In the genomic region with DNA sequence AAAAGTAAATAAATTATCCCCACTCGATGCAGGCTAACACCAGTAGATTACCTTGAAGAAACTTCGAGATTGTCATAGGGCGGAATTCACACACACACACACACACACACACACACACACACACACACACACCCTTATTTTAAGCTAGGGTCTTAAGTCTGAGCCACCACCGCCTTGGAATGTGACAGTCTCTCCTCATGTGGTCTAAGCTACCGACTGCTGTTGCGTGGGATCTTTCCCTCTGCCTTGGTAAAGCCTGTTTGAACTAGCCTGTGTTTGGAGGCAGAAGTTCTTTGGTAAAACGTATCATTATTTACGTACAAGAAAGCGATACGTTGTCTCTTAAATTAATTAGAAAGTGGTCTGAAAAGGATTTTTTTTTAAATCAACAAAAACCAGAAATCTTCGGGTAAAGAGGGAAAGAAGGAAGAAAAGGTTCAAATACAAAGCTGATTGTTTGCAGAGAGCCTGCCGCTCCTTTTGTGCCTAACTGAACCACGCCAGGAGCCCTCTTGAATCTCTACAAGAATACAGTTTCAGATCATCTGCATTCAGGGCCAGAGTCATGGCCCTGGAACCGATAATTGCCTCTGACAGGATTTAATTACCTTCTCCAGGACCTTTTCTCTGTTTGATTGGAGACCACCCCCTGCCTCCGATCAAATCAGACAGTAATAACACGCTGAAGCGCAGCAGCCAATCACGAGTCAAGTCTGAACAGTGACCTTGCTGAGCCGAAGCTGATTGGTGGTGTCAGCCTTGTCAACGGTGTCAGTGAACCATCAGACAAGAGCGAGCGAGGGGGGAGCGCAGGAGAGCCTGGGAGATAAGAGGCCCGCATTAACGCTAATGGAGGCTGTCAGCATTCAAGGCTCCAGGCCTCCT, we compare ENCODE assay signal across 8 mouse cellular contexts. TPM values are rescaled to one million over a fixed set of nuclear protein-coding genes. Genes with fewer than 3 reads are reported as not detected.
DNase-seq lines count a peak whose midpoint lies in the region; ATAC-seq lines count a peak whose summit lies in the region.

No protein-coding gene starts in this region.

- peaks cover 10% of the 10 kb centered on the region for H3K4me1 ChIP-seq in hindbrain, embryonic 13.5 days (replicated peaks)
- no peaks in the 10 kb centered on the region for H3K4me1 ChIP-seq in lung, embryonic 15.5 days

- no peaks in the 10 kb centered on the region for H3K36me3 ChIP-seq in hindbrain, embryonic 13.5 days
- no peaks in the 10 kb centered on the region for H3K36me3 ChIP-seq in lung, embryonic 15.5 days

- 7% methylated on average over 25 of the region's 25 CpGs for WGBS in hindbrain, embryonic 13.5 days
- 3% methylated on average over 25 of the region's 25 CpGs for WGBS in lung, embryonic 15.5 days

- H3K27ac ChIP-seq in hindbrain, embryonic 13.5 days: peak overlapping the region; percentile 89
- H3K27ac ChIP-seq in lung, embryonic 15.5 days: no peak overlapping the region

- peak overlapping the region; percentile 45 for H3K4me3 ChIP-seq in hindbrain, embryonic 13.5 days
- peak overlapping the region; percentile 52 for H3K4me3 ChIP-seq in lung, embryonic 15.5 days

- peak; percentile 98 for ATAC-seq in hindbrain, embryonic 13.5 days (ENCODE audit: low FRiP score)
- peak; percentile 97 for ATAC-seq in lung, embryonic 15.5 days (ENCODE audit: borderline replicate concordance, extremely low read depth, low FRiP score, low TSS enrichment)

- DNase-seq in adrenal gland, adult 8-10 months: peak; percentile 91
- peak; percentile 86 to 88 for DNase-seq in cerebellum, postnatal 36 days
- DNase-seq in gastrocnemius, adult 18-20 months (ENCODE audit: low spot score): peak; percentile 78
- DNase-seq in layer of hippocampus, postnatal 14 days (ENCODE audit: low spot score in 2 of 2): peak; percentile 81 to 93
- DNase-seq in ovary, postnatal 14 days (ENCODE audit: low spot score): peak; percentile 12
- no peak for DNase-seq in natural killer cell, adult 2 months (ENCODE audit: low spot score in 2 of 2)

- H3K4me2 ChIP-seq in hindbrain, embryonic 13.5 days: peak overlapping the region; percentile 58
- peak overlapping the region; percentile 68 for H3K4me2 ChIP-seq in lung, embryonic 15.5 days

- H3K27me3 ChIP-seq in hindbrain, embryonic 13.5 days: 0 out of 2 replicates have a peak, but pooled peaks cover 4% of the 10 kb centered on the region
- H3K27me3 ChIP-seq in lung, embryonic 15.5 days: no peaks in the 10 kb centered on the region

- H3K9me3 ChIP-seq in hindbrain, embryonic 13.5 days: no peaks in the 10 kb centered on the region
- no peaks in the 10 kb centered on the region for H3K9me3 ChIP-seq in lung, embryonic 15.5 days

- peak overlapping the region; percentile 72 for H3K9ac ChIP-seq in hindbrain, embryonic 13.5 days
- peak overlapping the region; percentile 50 for H3K9ac ChIP-seq in lung, embryonic 15.5 days

RNA-seq across cellular contexts. Expression of a gene that starts 43.1 kb away (rescaled TPM):
- total RNA-seq in adrenal gland, adult 8-10 months (2022): 10 to 100 TPM; 27.6 to 39.9 (median 33.4) TPM
- total RNA-seq in gastrocnemius, adult 18-20 months (2021): 1 to 10 TPM; 4.6 to 7.4 TPM
- polyA plus RNA-seq in hindbrain, embryonic 13.5 days (2015; fragmentation: Nextera tagmentation; extraction: Ambion mirVana): 144 and 147 TPM in 2 replicates
- total RNA-seq in layer of hippocampus, postnatal 14 days (2021): 10 to 100 TPM; 39.9 to 40.3 TPM
- 27.2 and 30.6 TPM in 2 replicates for polyA plus RNA-seq in lung, embryonic 15.5 days (2015; fragmentation: Nextera tagmentation; extraction: Ambion mirVana)

Comparison
In these comparisons a context has a peak if more than half of its experiments do, and no peak if none do; other contexts are left out.
1. DNase-seq: peak in adrenal gland, adult 8-10 months (single experiment), cerebellum, postnatal 36 days (2 of 2), gastrocnemius, adult 18-20 months (single experiment), layer of hippocampus, postnatal 14 days (2 of 2) and ovary, postnatal 14 days (single experiment); none in natural killer cell, adult 2 months (0 of 2).